Mouse (Mus musculus): ENCODE data around the gene Tmem251. TPM values are rescaled to one million over a fixed set of nuclear protein-coding genes. Genes with fewer than 3 reads are reported as not detected.
A peak's percentile ranks its signal among the peaks of the same experiment; 100 is the strongest.

Gene Tmem251
- polyA plus RNA-seq, 2 experiments: 2.0 to 6.7 TPM

DNA sequence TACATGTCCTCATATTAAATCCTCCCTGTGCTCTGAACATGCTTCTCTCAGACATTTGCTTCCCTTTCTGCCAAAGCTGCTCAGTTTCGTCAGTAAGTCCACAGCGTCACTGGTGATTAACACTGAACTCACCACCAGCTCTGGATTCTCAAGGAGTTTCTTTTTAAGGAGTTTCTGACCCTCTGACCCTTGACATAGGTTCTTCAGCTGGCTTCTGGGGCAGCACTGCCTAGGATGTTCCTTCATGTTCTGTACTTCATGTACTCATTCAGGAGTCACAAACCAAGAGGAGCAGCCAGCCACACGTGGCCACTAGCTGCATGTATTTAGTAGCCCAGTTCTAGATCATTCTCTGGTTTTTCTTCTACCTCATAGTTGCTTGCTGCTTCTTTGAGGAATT, 4.7 kb downstream of the Tmem251 start:
- no peak for ATAC-seq (ENCODE audit: insufficient read depth)
- no peak overlapping the region for H3K9ac ChIP-seq (replicated peaks)
- no peaks in the 10 kb centered on the region for H3K9me3 ChIP-seq (ENCODE audit: control insufficient read depth, low read length)
- peaks cover 7% of the 10 kb centered on the region for H3K36me3 ChIP-seq (replicated peaks; ENCODE audit: control insufficient read depth, insufficient read depth, low read depth)
- DNase-seq (ENCODE audit: low read depth in 3 of 3, low spot score in 3 of 3): no peak
- no peak overlapping the region for H3K27ac ChIP-seq
- no peak overlapping the region for H3K4me3 ChIP-seq (ENCODE audit: insufficient read depth in 1 of 2, low read depth in 2 of 2, low read length in 2 of 2)
- no peak overlapping the region for H3K4me2 ChIP-seq (ENCODE audit: low read depth)
- H3K27me3 ChIP-seq (ENCODE audit: control insufficient read depth, insufficient read depth, low read length): no peaks in the 10 kb centered on the region
- 69% methylated on average over 3 of the region's 3 CpGs for WGBS (ENCODE audit: insufficient replicate concordance)
- TF ChIP-seq CTCF (IDR thresholded peaks at IDR 0.05; ENCODE audit: low read depth) (no peak), EP300 (IDR thresholded peaks at IDR 0.05; ENCODE audit: low read depth) (no peak)
- peaks cover 3 to 11% of the 10 kb centered on the region in 2 experiments; a peak in 3 of 4 replicates for H3K4me1 ChIP-seq (replicated peaks; ENCODE audit: control insufficient read depth in 2 of 2, insufficient read depth in 2 of 2, low read length in 1 of 2)

DNA sequence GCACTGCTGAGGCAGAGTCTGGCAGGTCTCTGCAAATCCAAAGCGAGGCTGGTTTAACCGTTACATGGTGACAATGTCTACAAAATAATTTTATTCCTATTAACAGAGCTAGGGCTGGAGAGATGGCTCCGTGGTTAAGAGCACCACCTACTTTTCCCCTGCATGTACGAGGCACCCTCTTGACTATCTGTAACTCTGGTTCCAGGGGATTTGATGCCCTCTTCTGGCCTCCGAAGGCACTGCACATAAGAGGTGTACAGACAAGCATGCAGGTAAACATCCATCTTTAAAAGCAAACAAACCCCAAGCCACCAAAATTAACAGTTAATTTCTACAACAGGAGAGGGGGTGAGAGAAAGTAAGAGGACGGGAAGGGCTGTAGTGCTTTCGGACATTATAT, 12.7 kb downstream of the Tmem251 start:
- Histone ChIP-seq H3K27me3 (ENCODE audit: control insufficient read depth, insufficient read depth, low read length) (no peaks in the 10 kb centered on the region), H3K4me1 (replicated peaks; ENCODE audit: control insufficient read depth in 2 of 2, insufficient read depth in 2 of 2, low read length in 1 of 2) (peaks cover 10 to 12% of the 10 kb centered on the region in 2 experiments), H3K36me3 (replicated peaks; ENCODE audit: control insufficient read depth, insufficient read depth, low read depth) (peaks cover 2% of the 10 kb centered on the region), H3K9me3 (ENCODE audit: control insufficient read depth, low read length) (no peaks in the 10 kb centered on the region), H3K4me2 (ENCODE audit: low read depth) (peak overlapping the region; percentile 97), H3K27ac (no peak overlapping the region), H3K9ac (replicated peaks) (peak overlapping the region; percentile 79), H3K4me3 (ENCODE audit: insufficient read depth in 1 of 2, low read depth in 2 of 2, low read length in 2 of 2) (peak overlapping the region; percentile 87 to 96)
- DNase-seq (ENCODE audit: low read depth in 3 of 3, low spot score in 3 of 3) (peak in 2 of 3 experiments; percentile 47 to 49), ATAC-seq (ENCODE audit: insufficient read depth) (no peak)
- 72% methylated on average over 7 of the region's 7 CpGs for WGBS (ENCODE audit: insufficient replicate concordance)
- peak; percentile 67 for TF ChIP-seq CTCF (IDR thresholded peaks at IDR 0.05; ENCODE audit: low read depth)
- no peak for TF ChIP-seq EP300 (IDR thresholded peaks at IDR 0.05; ENCODE audit: low read depth)

DNA sequence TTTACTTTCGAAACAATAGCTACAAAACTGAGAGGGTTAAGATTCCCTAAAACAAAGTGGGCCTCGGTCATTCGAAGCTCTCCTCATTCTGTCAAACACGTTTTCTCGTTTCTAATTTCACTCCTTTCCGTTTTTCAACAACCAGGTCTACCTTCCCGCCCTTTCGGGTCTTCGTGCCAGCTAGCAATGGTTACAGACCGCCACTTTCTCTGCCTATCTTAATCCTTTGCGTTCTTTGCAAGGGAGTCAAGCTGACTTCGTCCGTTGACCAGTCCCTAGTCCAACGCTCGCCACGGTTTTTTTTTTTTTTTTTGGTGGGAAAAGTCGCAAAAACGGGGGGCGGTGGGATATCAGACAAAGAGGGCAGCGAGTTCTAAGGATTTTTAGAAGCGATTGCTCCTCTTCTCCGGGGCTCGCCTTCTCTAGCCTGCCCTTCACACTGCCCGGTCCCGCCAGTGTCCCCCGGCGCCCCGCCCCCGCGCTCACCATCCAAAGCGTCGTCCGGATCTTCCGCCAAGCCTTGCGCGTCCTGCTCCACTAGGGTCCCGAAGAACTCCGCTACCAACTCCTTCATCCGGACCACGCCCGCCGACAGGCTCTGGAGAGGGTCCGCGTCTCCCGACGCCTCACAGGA, 13.6 kb downstream of the Tmem251 start:
- Histone ChIP-seq H3K4me3 (ENCODE audit: insufficient read depth in 1 of 2, low read depth in 2 of 2, low read length in 2 of 2) (peak overlapping the region; percentile 87 to 96), H3K9me3 (ENCODE audit: control insufficient read depth, low read length) (no peaks in the 10 kb centered on the region), H3K36me3 (replicated peaks; ENCODE audit: control insufficient read depth, insufficient read depth, low read depth) (peaks cover 3% of the 10 kb centered on the region), H3K27me3 (ENCODE audit: control insufficient read depth, insufficient read depth, low read length) (no peaks in the 10 kb centered on the region), H3K4me2 (ENCODE audit: low read depth) (peak overlapping the region; percentile 97), H3K27ac (peak overlapping the region; percentile 67), H3K4me1 (replicated peaks; ENCODE audit: control insufficient read depth in 2 of 2, insufficient read depth in 2 of 2, low read length in 1 of 2) (peaks cover 10 to 12% of the 10 kb centered on the region in 2 experiments), H3K9ac (replicated peaks) (peak overlapping the region; percentile 79)
- WGBS (ENCODE audit: insufficient replicate concordance): under 1% methylated on average over 46 of the region's 46 CpGs
- ATAC-seq (ENCODE audit: insufficient read depth): peak; percentile 78
- TF ChIP-seq EP300 (IDR thresholded peaks at IDR 0.05; ENCODE audit: low read depth): no peak
- no peak for DNase-seq (ENCODE audit: low read depth in 3 of 3, low spot score in 3 of 3)

DNA sequence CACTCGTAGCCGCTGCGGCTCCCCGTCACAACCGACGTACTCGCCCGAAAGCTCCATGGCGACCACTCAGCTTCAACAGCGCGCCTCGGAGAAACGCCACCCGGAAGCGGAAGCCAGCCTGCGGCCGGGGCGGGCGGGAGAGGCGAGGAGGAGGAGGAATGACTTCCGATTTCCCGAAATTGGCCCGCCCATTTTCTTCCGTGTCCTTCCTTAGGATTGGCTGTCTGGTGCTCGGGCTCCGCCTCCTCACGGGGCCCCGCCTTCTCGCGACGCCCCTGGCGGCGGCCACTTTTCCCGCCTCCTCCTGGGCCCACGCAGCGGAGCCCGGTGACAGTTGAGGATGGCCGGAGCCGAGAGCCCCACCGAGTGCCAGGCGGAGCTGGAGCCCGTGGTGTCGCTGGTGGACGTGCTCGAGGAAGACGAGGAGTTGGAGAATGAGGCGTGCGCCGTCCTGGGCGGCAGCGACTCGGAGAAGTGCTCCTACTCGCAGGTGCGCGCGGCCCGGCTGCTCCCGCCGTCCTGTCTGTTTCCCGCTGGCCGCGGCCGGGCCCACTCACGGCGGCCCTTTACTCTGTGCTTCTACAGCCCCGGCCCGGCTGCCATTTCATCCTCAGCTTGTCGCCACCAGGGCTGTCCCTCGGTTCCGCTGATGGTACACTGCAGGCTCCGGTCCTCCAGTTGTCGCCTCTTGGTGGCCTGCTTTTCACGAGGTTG, 14.3 kb downstream of the Tmem251 start, which contains the start of the genes Gm28051, Gon7 and Ubr7:
Gm28051 (minus strand) TSS at position 77 of the 714 bp plus-strand sequence.
Gon7 (minus strand) TSS at position 115 of the 714 bp plus-strand sequence.
Ubr7 (plus strand) TSS at position 279 of the 714 bp plus-strand sequence.
- DNase-seq (ENCODE audit: low read depth in 3 of 3, low spot score in 3 of 3) (peak; percentile 95 to 97 (median 97)), ATAC-seq (ENCODE audit: insufficient read depth) (peak; percentile 94)
- under 1% methylated on average over 73 of the region's 73 CpGs for WGBS (ENCODE audit: insufficient replicate concordance)
- Histone ChIP-seq H3K27me3 (ENCODE audit: control insufficient read depth, insufficient read depth, low read length) (no peaks in the 10 kb centered on the region), H3K27ac (peak within 1 kb of the TSS; percentile 67), H3K4me3 (ENCODE audit: insufficient read depth in 1 of 2, low read depth in 2 of 2, low read length in 2 of 2) (peak within 1 kb of the TSS; percentile 87 to 96), H3K4me1 (replicated peaks; ENCODE audit: control insufficient read depth in 2 of 2, insufficient read depth in 2 of 2, low read length in 1 of 2) (peaks cover 10 to 12% of the 10 kb centered on the region in 2 experiments), H3K9ac (replicated peaks) (peak within 1 kb of the TSS; percentile 79), H3K4me2 (ENCODE audit: low read depth) (peak within 1 kb of the TSS; percentile 97), H3K36me3 (replicated peaks; ENCODE audit: control insufficient read depth, insufficient read depth, low read depth) (peaks cover 9% of the 10 kb centered on the region), H3K9me3 (ENCODE audit: control insufficient read depth, low read length) (no peaks in the 10 kb centered on the region)
- no peak for TF ChIP-seq EP300 (IDR thresholded peaks at IDR 0.05; ENCODE audit: low read depth)
- TF ChIP-seq CTCF (IDR thresholded peaks at IDR 0.05; ENCODE audit: low read depth): peak; percentile 71

DNA sequence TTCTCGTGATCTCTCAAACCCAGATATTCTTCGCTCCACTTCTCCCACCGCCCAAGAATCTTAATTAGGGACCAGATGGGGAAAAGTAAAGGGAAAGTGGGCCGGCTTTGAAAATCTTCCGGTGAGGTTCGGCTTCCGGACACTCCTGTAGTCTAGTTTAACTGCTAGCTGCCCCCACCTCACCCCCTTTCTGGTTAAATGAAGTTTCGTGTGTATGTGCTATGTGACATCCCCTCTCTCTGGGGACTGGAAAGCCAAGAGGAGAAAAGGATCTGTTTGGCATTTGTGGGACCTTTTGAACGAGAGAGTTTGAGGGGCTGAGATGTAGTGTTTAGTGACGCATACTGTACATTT, 14.8 kb downstream of the Tmem251 start, which contains the start of gene Gm20604:
Gm20604 (minus strand) TSS at position 270 of the 354 bp plus-strand sequence.
- ATAC-seq (ENCODE audit: insufficient read depth) (no peak), DNase-seq (ENCODE audit: low read depth in 3 of 3, low spot score in 3 of 3) (no peak)
- Histone ChIP-seq H3K4me1 (replicated peaks; ENCODE audit: control insufficient read depth in 2 of 2, insufficient read depth in 2 of 2, low read length in 1 of 2) (peaks cover 10 to 12% of the 10 kb centered on the region in 2 experiments), H3K4me2 (ENCODE audit: low read depth) (peak within 1 kb of the TSS; percentile 97), H3K4me3 (ENCODE audit: insufficient read depth in 1 of 2, low read depth in 2 of 2, low read length in 2 of 2) (peak within 1 kb of the TSS; percentile 87 to 96), H3K9ac (replicated peaks) (peak within 1 kb of the TSS; percentile 79), H3K9me3 (ENCODE audit: control insufficient read depth, low read length) (no peaks in the 10 kb centered on the region), H3K27me3 (ENCODE audit: control insufficient read depth, insufficient read depth, low read length) (no peaks in the 10 kb centered on the region), H3K36me3 (replicated peaks; ENCODE audit: control insufficient read depth, insufficient read depth, low read depth) (peaks cover 10% of the 10 kb centered on the region), H3K27ac (peak within 1 kb of the TSS; percentile 67)
- under 1% methylated on average over 10 of the region's 10 CpGs for WGBS (ENCODE audit: insufficient replicate concordance)
- no peak for TF ChIP-seq EP300 (IDR thresholded peaks at IDR 0.05; ENCODE audit: low read depth)
- no peak for TF ChIP-seq CTCF (IDR thresholded peaks at IDR 0.05; ENCODE audit: low read depth)
